Mouse (Mus musculus) layer of hippocampus, postnatal 10 days (tissue): Measurements from ENCODE around the gene Crip1. TPM values are rescaled to one million over a fixed set of nuclear protein-coding genes. Genes with fewer than 3 reads are reported as not detected.
A peak's percentile ranks its signal among the peaks of the same experiment; 100 is the strongest.

Experiments used
- DNase-seq, 2 experiments: peaks; one replicate each; pipeline ENCODE4 v3.0.0; 2021; ENCODE audit warnings: low spot score in 2 of 2
- total RNA-seq, 2 experiments: library from RNA; stranded (reverse); gene quantifications; 2 replicates each; pipeline ENCODE4 v1.2.3; 2021

Gene Crip1
- total RNA-seq, 2 experiments from 2014 or later, result 13.5 to 14.1 TPM

GRCm38 (mm10) chr12:113124726-113125125 is 21.4 kb upstream of the Crip1 start:
- no peak for DNase-seq

DNA sequence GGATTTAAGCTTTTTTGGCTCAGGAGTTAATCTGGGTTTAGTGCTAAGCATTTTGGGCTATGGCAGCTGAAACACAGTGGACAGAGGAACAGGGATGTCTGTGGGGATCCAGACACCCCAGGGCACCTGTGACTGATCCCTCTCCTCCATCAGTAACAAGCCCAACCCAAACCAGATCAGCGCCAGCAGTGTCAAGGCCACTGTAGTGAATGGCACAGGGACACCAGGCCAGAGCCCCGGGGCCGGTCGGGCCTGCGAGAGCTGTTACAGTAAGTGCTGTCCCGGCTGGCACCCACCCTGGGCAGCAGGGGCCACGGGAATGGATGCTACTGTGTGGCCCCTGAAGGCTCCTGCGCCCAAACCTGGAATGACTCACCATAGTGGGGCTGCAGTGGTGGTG is 15.4 kb upstream of the Crip1 start:
- DNase-seq, result no peak

- DNase-seq, result no peak
Measured at GRCm38 (mm10) chr12:113131601-113132000, 14.5 kb upstream of the Crip1 start.

- no peak for DNase-seq
Measured at GRCm38 (mm10) chr12:113132567-113132966, 13.5 kb upstream of the Crip1 start.

GRCm38 (mm10) chr12:113133260-113133659 is 12.9 kb upstream of the Crip1 start:
- no peak for DNase-seq

- no peak for DNase-seq
Measured at GRCm38 (mm10) chr12:113133861-113134403, 12.2 kb upstream of the Crip1 start.

DNA sequence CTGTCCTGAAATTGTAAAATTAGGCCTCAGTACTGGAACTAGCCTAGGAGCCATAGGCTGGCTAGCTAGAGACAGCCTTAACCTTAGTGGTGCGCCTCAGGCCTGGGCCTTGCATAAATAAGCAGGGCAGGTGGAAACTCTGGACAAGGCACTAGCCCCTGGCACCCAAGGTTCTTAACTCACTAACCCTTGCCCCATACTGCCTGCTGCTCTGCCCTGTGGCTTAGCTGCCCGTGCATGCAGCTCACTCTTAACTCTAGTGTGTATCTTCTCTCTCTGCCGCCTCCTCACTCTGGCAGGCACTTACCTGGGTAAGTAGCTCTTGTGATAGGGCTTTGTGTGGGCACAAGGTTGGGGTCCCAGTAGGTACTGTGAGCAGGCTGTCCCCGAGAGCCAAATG is 11.6 kb upstream of the Crip1 start:
- DNase-seq, result no peak

DNA sequence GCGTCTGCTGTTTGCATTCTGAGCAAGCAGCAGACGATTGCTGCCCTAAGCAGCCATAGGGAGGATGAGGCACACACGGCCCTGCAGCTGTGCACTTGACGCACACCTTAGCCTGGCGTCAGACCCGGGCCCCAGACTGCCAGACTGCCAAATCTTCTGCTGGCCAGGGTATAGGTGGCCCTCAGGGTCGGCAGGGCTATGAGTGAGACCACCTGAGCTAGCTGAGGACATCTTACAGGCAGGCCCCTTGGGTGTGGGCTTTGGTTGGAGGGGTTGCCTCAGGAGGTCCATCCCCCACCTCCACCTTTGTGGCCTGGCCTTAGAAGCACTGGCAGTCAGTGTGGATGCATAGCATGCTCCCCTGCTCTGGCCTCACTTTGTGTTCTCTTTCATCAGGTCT is 10.7 kb upstream of the Crip1 start:
- DNase-seq, result no peak

- no peak for DNase-seq
Measured at GRCm38 (mm10) chr12:113136492-113137020, 9.6 kb upstream of the Crip1 start.

- no peak for DNase-seq
Measured at GRCm38 (mm10) chr12:113137260-113138213, 8.6 kb upstream of the Crip1 start.

DNA sequence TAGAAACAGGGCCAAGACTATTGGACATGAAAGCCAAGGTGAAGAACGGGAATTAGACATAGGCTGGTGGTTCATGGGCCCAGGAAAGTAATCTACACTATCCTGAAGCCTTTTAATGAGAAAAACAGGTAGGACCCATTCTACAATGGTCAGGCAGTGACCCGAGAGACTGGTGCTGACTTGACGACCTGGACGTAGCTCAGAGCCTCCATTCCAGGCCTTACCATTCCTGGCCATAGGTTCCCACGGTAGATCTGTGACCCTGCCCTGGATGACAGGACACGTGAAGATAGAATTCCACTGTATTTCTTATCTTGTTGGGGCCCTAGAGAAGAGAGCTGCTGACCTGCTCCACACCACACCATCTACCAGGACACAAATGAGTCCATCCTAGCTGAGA is 7.8 kb upstream of the Crip1 start:
- no peak for DNase-seq

DNA sequence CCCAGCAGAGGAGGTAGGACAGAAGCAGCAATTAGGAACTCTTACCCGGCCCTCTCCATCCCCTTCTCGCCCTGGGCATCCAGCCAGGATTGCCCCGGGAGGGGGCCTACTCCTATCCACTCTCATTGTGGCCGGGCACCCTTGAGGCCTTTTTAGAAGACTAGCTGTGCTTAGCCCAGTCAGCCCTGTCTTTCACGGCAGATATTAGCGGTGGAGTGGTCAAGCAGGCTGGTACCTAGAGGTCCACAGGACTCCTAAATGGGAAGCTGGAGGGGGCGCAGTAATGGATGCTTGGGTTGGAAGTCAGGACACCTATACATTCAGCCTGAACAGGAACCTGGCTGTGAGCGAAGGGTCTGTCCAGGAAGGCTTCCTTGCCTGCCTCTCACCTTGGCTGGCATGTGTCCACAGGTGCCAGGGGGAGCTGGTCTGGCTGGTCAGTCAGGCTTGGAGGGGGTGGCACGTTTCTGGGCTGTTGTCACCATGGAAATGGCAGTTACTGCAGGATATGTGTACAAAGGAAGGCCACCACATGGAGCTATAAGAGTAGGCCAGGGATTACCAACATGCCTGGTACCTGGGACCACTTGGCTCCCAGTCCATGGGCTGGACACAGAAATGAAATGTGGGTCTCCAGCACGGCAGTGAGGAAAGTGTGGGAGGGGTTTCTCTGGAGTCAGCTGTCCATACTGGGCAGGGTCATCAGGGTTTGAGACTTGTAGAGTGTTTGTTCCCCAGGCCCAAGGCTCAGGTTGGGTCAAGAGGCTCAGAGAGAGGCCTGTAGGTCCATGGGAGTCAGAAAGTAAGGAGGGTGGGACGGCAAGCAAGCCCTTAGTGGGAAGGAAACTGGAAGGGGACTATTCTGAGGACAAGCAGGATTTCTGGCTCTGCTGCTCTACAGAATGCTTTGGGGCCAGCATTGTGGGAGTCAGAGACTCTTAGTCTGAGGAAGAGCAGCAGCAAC is 6.9 kb upstream of the Crip1 start:
- DNase-seq, result no peak

DNA sequence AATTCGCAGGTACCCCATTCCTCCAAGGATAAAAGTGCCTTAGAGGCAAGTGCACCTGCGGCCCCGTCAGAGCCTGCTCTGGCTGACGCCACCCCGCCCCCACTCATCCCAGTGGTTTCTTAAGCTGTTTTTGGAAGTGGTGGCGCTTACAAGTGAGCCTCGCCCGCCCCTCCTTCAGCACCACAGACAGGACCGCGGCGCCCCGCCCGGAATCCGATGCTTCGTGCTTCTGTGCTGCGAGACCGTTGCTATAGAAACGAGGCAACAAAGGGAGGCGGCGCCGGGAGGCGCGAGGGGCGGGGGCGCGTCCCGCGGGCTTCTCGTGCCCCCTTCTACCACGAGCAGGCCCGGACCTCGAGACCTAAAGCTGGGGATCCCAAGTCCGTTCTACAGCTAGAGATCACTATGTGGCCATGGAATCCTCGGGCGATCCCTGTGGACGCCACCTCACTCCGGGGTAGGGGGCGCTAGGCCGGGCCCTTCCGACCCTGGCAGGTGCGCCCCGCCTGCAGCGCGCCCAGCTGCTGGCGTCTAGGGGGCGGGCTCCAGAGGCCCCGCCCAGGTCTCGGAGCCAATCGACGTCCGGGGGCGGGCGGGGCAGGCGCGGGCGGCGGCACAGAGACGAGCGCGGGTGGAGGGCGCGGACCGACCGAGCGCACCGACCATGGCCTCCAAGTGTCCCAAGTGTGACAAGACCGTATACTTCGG is 6.1 kb upstream of the Crip1 start, which contains the start of gene Crip2:
TSS of gene Crip2 (plus strand) at position 329 of the 708 bp plus-strand sequence.
- peak; percentile 88 to 91 for DNase-seq

- peak in 1 of 2 experiments; percentile 61 for DNase-seq
Measured at GRCm38 (mm10) chr12:113140616-113141411, 5.3 kb upstream of the Crip1 start.

- peak; percentile 64 to 69 for DNase-seq
Measured at GRCm38 (mm10) chr12:113141531-113141973, 4.6 kb upstream of the Crip1 start.

DNA sequence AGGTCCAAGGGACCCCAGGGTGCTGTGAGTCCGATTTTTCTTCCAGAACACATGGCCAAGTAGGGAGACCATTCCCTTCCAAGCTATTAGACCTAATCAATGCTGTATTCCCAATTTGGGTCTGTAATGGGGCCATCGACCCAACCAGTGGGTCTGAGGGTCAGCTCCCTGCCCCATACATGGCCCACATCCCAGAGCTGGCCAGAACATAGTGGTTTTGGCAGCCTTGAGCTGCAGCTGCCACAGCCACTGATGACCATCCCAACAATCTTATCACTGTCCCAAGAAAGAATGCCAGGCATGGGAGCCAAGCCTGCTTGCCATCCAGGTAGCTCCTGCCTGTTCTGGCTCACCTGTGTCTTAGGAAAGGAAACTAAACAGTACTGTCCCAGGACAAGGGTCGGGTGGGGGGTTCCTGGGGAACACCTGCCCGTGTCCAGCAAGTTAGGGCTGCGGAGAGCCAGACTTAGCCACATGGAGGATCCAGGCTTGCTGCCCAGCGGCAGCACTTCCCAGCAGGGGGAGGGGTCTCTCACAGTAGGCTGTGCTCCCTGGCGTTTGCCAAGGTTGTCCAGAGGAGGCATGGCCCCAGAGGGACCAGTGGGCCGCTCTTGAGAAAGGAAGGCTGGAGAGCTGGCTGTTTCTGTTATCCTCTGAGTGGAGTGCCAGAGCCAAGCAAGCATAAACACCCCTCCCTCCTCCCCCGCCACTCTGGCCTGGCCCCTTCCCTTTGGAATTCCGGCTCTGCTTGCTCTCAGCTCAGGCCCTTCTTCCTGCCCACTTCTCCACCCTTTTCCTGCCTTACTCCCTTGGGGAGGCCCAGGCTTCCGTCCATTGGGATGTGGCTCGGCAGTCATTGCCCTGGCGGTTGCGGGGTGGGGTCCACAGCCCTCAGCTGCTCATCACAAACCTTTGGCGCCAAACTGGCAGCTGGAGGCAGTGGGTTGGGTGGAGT is 3.8 kb upstream of the Crip1 start:
- peak; percentile 68 to 75 for DNase-seq

DNA sequence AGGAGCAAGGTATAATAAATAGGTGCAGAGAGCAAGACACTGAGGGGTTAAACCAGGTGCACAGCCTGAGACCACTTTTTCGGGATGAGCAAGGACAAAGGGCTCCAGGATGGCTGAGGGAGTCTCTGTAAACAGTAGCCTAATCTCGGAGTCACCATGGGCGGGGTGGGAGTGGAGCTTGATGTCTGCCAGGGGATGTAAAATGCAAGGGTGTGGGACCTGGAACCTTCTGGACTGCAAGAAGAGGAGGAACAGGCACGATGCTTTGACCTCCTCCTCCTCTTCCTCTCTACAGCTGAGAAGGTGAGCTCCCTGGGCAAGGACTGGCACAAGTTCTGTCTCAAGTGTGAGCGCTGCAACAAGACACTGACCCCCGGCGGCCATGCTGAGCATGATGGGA is 3.0 kb upstream of the Crip1 start:
- no peak for DNase-seq

GRCm38 (mm10) chr12:113144001-113144756 is 1.9 kb upstream of the Crip1 start:
- DNase-seq, result peak in 1 of 2 experiments; percentile 55
